Mouse (Mus musculus) liver, postnatal 0 days (tissue): Measurements from ENCODE around the gene AC109138.7.

Experiments used
- CTCF ChIP-seq: sonication (generic); IDR thresholded peaks from 2 replicates; pipeline ENCODE4 v1.5.1; 2016; ENCODE audit warnings: antibody characterized with exemption, low read depth
- EP300 ChIP-seq: IDR thresholded peaks from 2 replicates; pipeline ENCODE4 v1.6.1; 2016; ENCODE audit warnings: antibody characterized with exemption, low read depth, mild to moderate bottlenecking

DNA sequence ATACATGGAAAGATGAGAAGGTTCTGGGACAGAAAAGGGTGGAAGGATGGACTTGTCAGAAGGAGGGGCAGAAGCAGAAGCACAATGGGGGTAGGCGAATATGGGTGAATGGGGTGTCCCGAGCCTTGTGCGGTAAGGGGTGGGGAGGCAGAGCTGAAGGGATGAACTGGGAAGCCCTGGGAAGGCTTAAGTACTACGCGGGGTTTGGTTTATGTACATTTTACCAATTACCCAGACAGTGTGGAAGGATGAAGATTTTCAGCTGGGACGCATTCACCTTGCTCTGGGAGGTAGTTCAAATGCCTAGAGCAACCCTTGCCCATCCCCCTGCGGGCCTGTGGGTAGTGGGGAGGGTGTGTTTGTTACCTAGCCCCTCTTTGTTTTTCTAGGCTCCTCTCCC, 12.0 kb upstream of the AC109138.7 start:
- TF ChIP-seq CTCF (no peak), EP300 (no peak)
